8 mouse cellular contexts compared by ENCODE assay signal in genomic region chr5:24427285-24427633, GRCm38 (mm10). TPM values are rescaled to one million over a fixed set of nuclear protein-coding genes. Genes with fewer than 3 reads are reported as not detected.
A peak's percentile ranks its signal among the peaks of the same experiment; 100 is the strongest.
DNase-seq lines count a peak whose midpoint lies in the region; ATAC-seq and TF ChIP-seq lines count a peak whose summit lies in the region.

No protein-coding gene starts in this region.

- H3K27me3 ChIP-seq in heart, embryonic 10.5 days (ENCODE audit: insufficient read depth, poor library complexity, severe bottlenecking), result no peaks in the 10 kb centered on the region
- H3K27me3 ChIP-seq in lung, postnatal 0 days (replicated peaks; ENCODE audit: insufficient read depth, low read length), result no peaks in the 10 kb centered on the region
- peaks cover 9% of the 10 kb centered on the region; the same call in 1 of the 2 replicates for H3K27me3 ChIP-seq in limb, embryonic 10.5 days (ENCODE audit: low read depth, poor library complexity, severe bottlenecking)
- H3K27me3 ChIP-seq in stomach, embryonic 14.5 days (ENCODE audit: control insufficient read depth, insufficient read depth, low read length), result no peaks in the 10 kb centered on the region

- peak overlapping the region; percentile 81 for H3K4me2 ChIP-seq in lung, postnatal 0 days (replicated peaks; ENCODE audit: low read depth, low read length)
- peak overlapping the region; percentile 96 for H3K4me2 ChIP-seq in stomach, embryonic 14.5 days (replicated peaks; ENCODE audit: low read depth, low read length)

- intact Hi-C loops in heart, postnatal 14 days (cut with DNase I), result loop anchor here (2.0 kb wide), 1 partner anchor 16 kb away; no protein-coding TSS in a partner anchor

- H3K36me3 ChIP-seq in heart, embryonic 10.5 days, result peaks cover 34% of the 10 kb centered on the region
- H3K36me3 ChIP-seq in lung, postnatal 0 days (ENCODE audit: insufficient read depth, low read length), result peaks cover 25% of the 10 kb centered on the region
- peaks cover 31% of the 10 kb centered on the region for H3K36me3 ChIP-seq in limb, embryonic 10.5 days
- H3K36me3 ChIP-seq in stomach, embryonic 14.5 days (ENCODE audit: control insufficient read depth, insufficient read depth, low read length), result peaks cover 29% of the 10 kb centered on the region

- TF ChIP-seq CTCF in lung, postnatal 0 days (IDR thresholded peaks at IDR 0.05), result no peak

- peak overlapping the region; percentile 78 for H3K4me3 ChIP-seq in heart, embryonic 10.5 days
- H3K4me3 ChIP-seq in lung, postnatal 0 days (ENCODE audit: low read depth, low read length), result no peak overlapping the region
- H3K4me3 ChIP-seq in limb, embryonic 10.5 days, result peak overlapping the region; percentile 77
- H3K4me3 ChIP-seq in stomach, embryonic 14.5 days (ENCODE audit: low read depth, low read length), result peak overlapping the region; percentile 3; the same call in 1 of the 2 replicates

- H3K4me1 ChIP-seq in heart, embryonic 10.5 days, result peaks cover 55% of the 10 kb centered on the region
- peaks cover 31% of the 10 kb centered on the region for H3K4me1 ChIP-seq in lung, postnatal 0 days (ENCODE audit: insufficient read depth, low read depth, low read length)
- H3K4me1 ChIP-seq in limb, embryonic 10.5 days, result peaks cover 57% of the 10 kb centered on the region
- H3K4me1 ChIP-seq in stomach, embryonic 14.5 days (ENCODE audit: control insufficient read depth, insufficient read depth, low read length), result peaks cover 39% of the 10 kb centered on the region

- no peak for ATAC-seq in lung, postnatal 0 days
- ATAC-seq in stomach, embryonic 14.5 days (ENCODE audit: insufficient number of reproducible peaks, insufficient read depth, low FRiP score, low read depth), result no peak

- TF ChIP-seq EP300 in lung, postnatal 0 days (IDR thresholded peaks at IDR 0.05), result no peak

- no peak overlapping the region for H3K9ac ChIP-seq in lung, postnatal 0 days (replicated peaks; ENCODE audit: low read depth)
- 0 out of 2 replicates have a peak overlapping the region, but pooled peaks have one; percentile 21 for H3K9ac ChIP-seq in stomach, embryonic 14.5 days (replicated peaks; ENCODE audit: low read depth, low read length)

- no peak for DNase-seq in heart, embryonic 10.5 days (ENCODE audit: low spot score)
- DNase-seq in heart, postnatal 14 days, result no peak
- DNase-seq in lung, postnatal 0 days (ENCODE audit: low spot score), result no peak
- DNase-seq in lung, postnatal 25 days (ENCODE audit: low spot score), result no peak
- no peak for DNase-seq in limb, embryonic 10.5 days (ENCODE audit: low spot score)
- no peak for DNase-seq in adipocyte (ENCODE audit: low spot score)
- DNase-seq in layer of hippocampus, adult 8-10 months (ENCODE audit: low spot score in 2 of 2), result no peak

- 16% methylated on average over 12 of the region's 12 CpGs for WGBS in heart, embryonic 10.5 days
- 32% methylated on average over 12 of the region's 12 CpGs for WGBS in lung, postnatal 0 days
- 9% methylated on average over 12 of the region's 12 CpGs for WGBS in limb, embryonic 10.5 days
- WGBS in stomach, embryonic 14.5 days, result 19% methylated on average over 12 of the region's 12 CpGs

- no peaks in the 10 kb centered on the region for H3K9me3 ChIP-seq in heart, embryonic 10.5 days
- no peaks in the 10 kb centered on the region for H3K9me3 ChIP-seq in lung, postnatal 0 days (ENCODE audit: low read length)
- H3K9me3 ChIP-seq in limb, embryonic 10.5 days (replicated peaks), result no peaks in the 10 kb centered on the region
- H3K9me3 ChIP-seq in stomach, embryonic 14.5 days (ENCODE audit: control insufficient read depth, low read depth, low read length), result no peaks in the 10 kb centered on the region

- peak overlapping the region; percentile 8; the same call in 1 of the 2 replicates for H3K27ac ChIP-seq in heart, embryonic 10.5 days
- H3K27ac ChIP-seq in lung, postnatal 0 days (ENCODE audit: low read length), result peak overlapping the region; percentile 8
- peak overlapping the region; percentile 88 for H3K27ac ChIP-seq in limb, embryonic 10.5 days
- peak overlapping the region; percentile 53; the same call in 1 of the 2 replicates for H3K27ac ChIP-seq in stomach, embryonic 14.5 days (ENCODE audit: low read length)

RNA-seq across cellular contexts. Expression of gene Slc4a2, which starts 3.6 kb away (rescaled TPM):
- 33.2 and 36.0 TPM in 2 replicates for polyA plus RNA-seq in heart, embryonic 10.5 days (2016; fragmentation: Nextera tagmentation; extraction: Ambion mirVana)
- total RNA-seq in heart, postnatal 14 days (2021), result 10 to 100 TPM; 41.3 to 51.5 TPM
- 28.9 and 35.0 TPM in 2 replicates for polyA plus RNA-seq in lung, postnatal 0 days (2015; fragmentation: Nextera tagmentation; extraction: Ambion mirVana)
- 33.7 and 43.9 TPM in 2 replicates for polyA plus RNA-seq in limb, embryonic 10.5 days (2016; fragmentation: Nextera tagmentation; extraction: Ambion mirVana)
- polyA plus RNA-seq in stomach, embryonic 14.5 days (2014; fragmentation: Nextera tagmentation; extraction: Ambion mirVana), result 30.6 and 32.2 TPM in 2 replicates
- 10 to 100 TPM; 28.8 to 38.8 (median 33.5) TPM for total RNA-seq in layer of hippocampus, adult 8-10 months (2022)

RNA-seq across cellular contexts. Expression of gene Cdk5, which starts 3.9 kb away (rescaled TPM):
- 33.9 and 37.4 TPM in 2 replicates for polyA plus RNA-seq in heart, embryonic 10.5 days (2016; fragmentation: Nextera tagmentation; extraction: Ambion mirVana)
- 10 to 100 TPM; 22.5 to 23.4 TPM for total RNA-seq in heart, postnatal 14 days (2021)
- polyA plus RNA-seq in lung, postnatal 0 days (2015; fragmentation: Nextera tagmentation; extraction: Ambion mirVana), result 31.1 and 31.6 TPM in 2 replicates
- 37.2 and 48.5 TPM in 2 replicates for polyA plus RNA-seq in limb, embryonic 10.5 days (2016; fragmentation: Nextera tagmentation; extraction: Ambion mirVana)
- polyA plus RNA-seq in stomach, embryonic 14.5 days (2014; fragmentation: Nextera tagmentation; extraction: Ambion mirVana), result 46.4 and 47.7 TPM in 2 replicates
- total RNA-seq in layer of hippocampus, adult 8-10 months (2022), result 100 to 1,000 TPM; 120 to 139 (median 128) TPM

RNA-seq across cellular contexts. Expression of gene Asic3, which starts 14.1 kb away (rescaled TPM):
- polyA plus RNA-seq in heart, embryonic 10.5 days (2016; fragmentation: Nextera tagmentation; extraction: Ambion mirVana), result 0.11 TPM in 1 of 2 replicates, not detected in the other
- total RNA-seq in heart, postnatal 14 days (2021), result under 1 TPM in 1 of 2 experiments, not detected in 1; 0.39 TPM
- 0.07 and 0.29 TPM in 2 replicates for polyA plus RNA-seq in lung, postnatal 0 days (2015; fragmentation: Nextera tagmentation; extraction: Ambion mirVana)
- 0.13 and 0.30 TPM in 2 replicates for polyA plus RNA-seq in limb, embryonic 10.5 days (2016; fragmentation: Nextera tagmentation; extraction: Ambion mirVana)
- polyA plus RNA-seq in stomach, embryonic 14.5 days (2014; fragmentation: Nextera tagmentation; extraction: Ambion mirVana), result 0.26 TPM in 1 of 2 replicates, not detected in the other
- total RNA-seq in layer of hippocampus, adult 8-10 months (2022), result under 1 TPM in 3 of 4 experiments, not detected in 1; 0.43 to 0.48 (median 0.45) TPM

RNA-seq across cellular contexts. Expression of gene Fastk, which starts 17.8 kb away (rescaled TPM):
- polyA plus RNA-seq in heart, embryonic 10.5 days (2016; fragmentation: Nextera tagmentation; extraction: Ambion mirVana), result 156 and 197 TPM in 2 replicates
- total RNA-seq in heart, postnatal 14 days (2021), result 100 to 1,000 TPM; 239 to 243 TPM
- 58.4 and 65.1 TPM in 2 replicates for polyA plus RNA-seq in lung, postnatal 0 days (2015; fragmentation: Nextera tagmentation; extraction: Ambion mirVana)
- polyA plus RNA-seq in limb, embryonic 10.5 days (2016; fragmentation: Nextera tagmentation; extraction: Ambion mirVana), result 101 and 118 TPM in 2 replicates
- polyA plus RNA-seq in stomach, embryonic 14.5 days (2014; fragmentation: Nextera tagmentation; extraction: Ambion mirVana), result 98.5 and 102 TPM in 2 replicates
- total RNA-seq in layer of hippocampus, adult 8-10 months (2022), result 100 to 1,000 TPM; 131 to 154 (median 134) TPM

RNA-seq across cellular contexts. Expression of gene Tmub1, which starts 20.4 kb away (rescaled TPM):
- 21.3 and 22.3 TPM in 2 replicates for polyA plus RNA-seq in heart, embryonic 10.5 days (2016; fragmentation: Nextera tagmentation; extraction: Ambion mirVana)
- total RNA-seq in heart, postnatal 14 days (2021), result 10 to 100 TPM in 1 of 2 experiments, 1 to 10 TPM in 1; 9.2 to 10.9 TPM
- polyA plus RNA-seq in lung, postnatal 0 days (2015; fragmentation: Nextera tagmentation; extraction: Ambion mirVana), result 16.6 and 17.7 TPM in 2 replicates
- 22.1 and 24.2 TPM in 2 replicates for polyA plus RNA-seq in limb, embryonic 10.5 days (2016; fragmentation: Nextera tagmentation; extraction: Ambion mirVana)
- 25.5 and 27.6 TPM in 2 replicates for polyA plus RNA-seq in stomach, embryonic 14.5 days (2014; fragmentation: Nextera tagmentation; extraction: Ambion mirVana)
- total RNA-seq in layer of hippocampus, adult 8-10 months (2022), result 10 to 100 TPM; 19.0 to 23.5 (median 19.7) TPM

Comparison
In these comparisons a context has a peak if more than half of its experiments do, and no peak if none do; other contexts are left out.
1. H3K27ac ChIP-seq: peak in every context shown above with its lines; median percentile 88 in limb, embryonic 10.5 days; 53 in stomach, embryonic 14.5 days; 8 in heart, embryonic 10.5 days; 8 in lung, postnatal 0 days.